Mouse (Mus musculus) heart, postnatal 0 days (tissue): ENCODE measurements around the gene Atg9b. TPM values are rescaled to one million over a fixed set of nuclear protein-coding genes. Genes with fewer than 3 reads are reported as not detected.

Source experiments
- ATAC-seq: fragments of 200-750 bp; cut with Nextera tagmentation; 2 replicates; pipeline ENCODE4 v1.8.0; 2017; ENCODE audit warnings: low read depth, moderate number of reproducible peaks, moderate library complexity; ENCODE audit not compliant: insufficient read depth
- DNase-seq: peaks from one replicate; pipeline ENCODE4 v3.0.0-alpha.2; 2016; ENCODE audit warnings: low spot score
- H3K27ac ChIP-seq: fragments of 300-500 bp; sonication (generic); 2 replicates; pipeline ENCODE4 v1.5.1; 2014; ENCODE audit warnings: low read depth, mild to moderate bottlenecking
- H3K27me3 ChIP-seq: fragments of 300-500 bp; sonication (generic); 2 replicates; pipeline ENCODE4 v1.6.1; 2014; ENCODE audit warnings: low read length, mixed read lengths; ENCODE audit not compliant: control insufficient read depth, insufficient read depth
- H3K36me3 ChIP-seq: fragments of 300-500 bp; sonication (generic); replicated peaks from 2 replicates; pipeline ENCODE4 v1.6.1; 2014; ENCODE audit warnings: low read length, mixed read lengths; ENCODE audit not compliant: control insufficient read depth, insufficient read depth
- H3K4me1 ChIP-seq: fragments of 300-500 bp; sonication (generic); 2 replicates; pipeline ENCODE4 v1.6.1; 2014; ENCODE audit warnings: antibody characterized with exemption; ENCODE audit not compliant: control insufficient read depth, insufficient read depth
- H3K4me2 ChIP-seq: fragments of 300-500 bp; sonication (generic); 2 replicates; pipeline ENCODE4 v1.6.1; 2014; ENCODE audit warnings: low read depth, mild to moderate bottlenecking, low read length, moderate library complexity
- H3K4me3 ChIP-seq: fragments of 300-500 bp; sonication (generic); 2 replicates; pipeline ENCODE4 v1.5.1; 2014; ENCODE audit warnings: low read depth, low read length
- H3K9ac ChIP-seq: fragments of 300-500 bp; sonication (generic); replicated peaks from 2 replicates; pipeline ENCODE4 v1.6.1; 2014; ENCODE audit warnings: low read depth, low read length, mixed read lengths
- H3K9me3 ChIP-seq: fragments of 300-500 bp; sonication (generic); replicated peaks from 2 replicates; pipeline ENCODE4 v1.6.1; 2016; ENCODE audit warnings: low read length; ENCODE audit not compliant: control insufficient read depth
- CTCF ChIP-seq: IDR thresholded peaks from 2 replicates; pipeline ENCODE4 v1.5.1; 2016; ENCODE audit warnings: antibody characterized with exemption, control low read depth, low read depth
- EP300 ChIP-seq: IDR thresholded peaks from 2 replicates; pipeline ENCODE4 v1.6.1; 2016; ENCODE audit warnings: antibody characterized with exemption, low read depth
- WGBS: fragments of 180-500 bp; shearing (Covaris S2); extraction: QIAGEN DNeasy Blood & Tissue Kit; methylation state at CpG from one replicate; pipeline ENCODE4 v1.1.7; 2014; 5-methylcytosine and 5-hydroxymethylcytosine counted together
- polyA plus RNA-seq: library from polyadenylated mRNA; unstranded; fragments of >200 nt; fragmentation: Nextera tagmentation; extraction: Ambion mirVana; gene quantifications from 2 replicates; pipeline ENCODE4 v1.2.1, GENCODE M21; 2015
- total RNA-seq: library from RNA; depleted of rRNA; stranded (reverse); fragments of >200 nt; gene quantifications from 2 replicates; pipeline ENCODE4 v1.2.3, GENCODE M21; 2014; ENCODE audit warnings: low replicate concordance

The Atg9b gene
- total and polyA plus RNA-seq, 2 experiments from 2014 or later = 0.15 to 0.34 TPM

DNA sequence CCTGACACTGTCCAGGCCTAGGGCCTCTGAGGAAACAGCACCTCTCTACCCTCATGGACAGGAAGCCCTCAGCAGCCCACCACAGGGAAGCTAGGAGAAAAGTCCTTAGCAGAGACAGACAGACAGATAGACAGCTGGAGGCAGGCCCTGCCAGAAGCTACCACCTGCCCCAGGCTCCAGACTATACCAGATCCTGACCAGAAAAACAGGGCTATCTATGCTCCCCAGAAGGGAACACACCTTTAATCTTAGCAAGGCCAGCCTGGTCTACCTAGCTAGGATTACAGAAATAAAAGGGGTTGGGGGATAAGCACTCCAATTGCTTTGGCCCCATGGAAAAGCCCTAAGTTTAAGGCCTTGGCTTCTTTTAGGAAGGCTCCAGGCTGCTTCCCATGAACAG is 48.6 kb downstream of the Atg9b start:
- no peak for TF ChIP-seq EP300
- TF ChIP-seq CTCF = no peak
- peak overlapping the region; percentile 10; the same call in 1 of the 2 replicates for H3K9ac ChIP-seq
- peaks cover 27% of the 10 kb centered on the region for H3K36me3 ChIP-seq
- no peak overlapping the region for H3K4me3 ChIP-seq
- no peak overlapping the region for H3K4me2 ChIP-seq
- ATAC-seq (no peak), DNase-seq (no peak)
- H3K9me3 ChIP-seq = no peaks in the 10 kb centered on the region
- H3K27ac ChIP-seq = peak overlapping the region; percentile 70
- no peaks in the 10 kb centered on the region for H3K27me3 ChIP-seq
- peaks cover 51% of the 10 kb centered on the region for H3K4me1 ChIP-seq

DNA sequence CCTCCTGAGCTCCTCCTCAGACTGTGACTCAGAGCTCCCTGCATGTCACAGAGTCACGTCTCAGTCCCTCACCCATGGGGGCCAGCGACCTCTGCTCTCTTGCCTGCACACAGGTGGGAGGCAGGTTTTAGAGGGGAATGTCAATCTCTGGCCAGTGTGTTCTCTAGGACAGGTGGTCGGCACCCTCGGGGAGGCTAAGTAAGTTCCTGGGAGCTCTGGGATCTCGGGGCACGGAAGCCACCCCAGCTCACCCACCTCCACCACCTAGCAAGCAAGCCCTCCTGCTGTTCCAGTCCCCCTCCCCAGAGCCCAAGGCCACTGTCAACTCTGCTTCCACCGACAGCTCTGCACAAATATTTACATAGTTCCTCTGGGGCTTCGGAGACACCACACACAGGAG is 49.0 kb downstream of the Atg9b start:
- Histone ChIP-seq H3K36me3 (peaks cover 27% of the 10 kb centered on the region), H3K9ac (peak overlapping the region; percentile 10; the same call in 1 of the 2 replicates), H3K4me2 (no peak overlapping the region), H3K27ac (peak overlapping the region; percentile 70), H3K27me3 (no peaks in the 10 kb centered on the region), H3K9me3 (no peaks in the 10 kb centered on the region), H3K4me3 (no peak overlapping the region), H3K4me1 (peaks cover 52% of the 10 kb centered on the region)
- TF ChIP-seq EP300 (no peak), CTCF (no peak)
- ATAC-seq = no peak
- WGBS = 40% methylated on average over 8 of the region's 8 CpGs
- no peak for DNase-seq

DNA sequence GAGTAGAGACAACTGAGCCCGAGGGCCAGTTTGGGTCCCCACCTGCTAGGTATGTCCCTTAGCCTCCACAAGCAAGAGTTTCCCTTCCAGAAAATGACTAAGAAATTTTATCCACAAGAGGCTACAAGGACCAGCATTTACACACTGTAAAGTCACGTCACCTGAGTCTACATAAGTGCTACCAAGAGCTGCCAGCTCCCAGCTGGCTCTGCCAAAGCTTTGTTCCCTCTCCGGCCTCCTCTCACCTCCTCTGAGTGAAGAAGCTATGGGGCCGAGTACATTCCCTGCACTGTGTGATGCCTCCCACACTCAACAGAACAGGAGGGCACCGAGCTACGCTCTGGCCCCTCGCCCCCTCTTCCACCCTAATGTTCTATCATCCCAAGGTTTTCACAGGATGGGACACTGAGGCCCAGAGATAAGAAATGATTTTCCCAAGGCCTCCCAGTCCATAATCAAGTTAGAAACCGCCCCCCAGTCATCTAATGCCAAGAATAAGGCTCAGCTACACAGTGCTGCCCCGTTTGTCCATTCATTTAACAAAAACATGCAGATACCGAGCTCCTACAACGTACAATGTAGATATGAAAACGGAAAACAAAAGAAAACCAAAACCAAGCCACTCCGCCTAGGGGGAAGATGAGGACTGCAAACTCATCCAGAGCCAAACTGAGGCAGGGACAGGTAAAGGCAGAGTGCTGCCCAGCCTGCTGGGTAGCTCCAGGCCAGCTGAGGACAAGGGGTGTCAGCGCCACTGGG is 49.6 kb downstream of the Atg9b start:
- 38% methylated on average over 14 of the region's 14 CpGs for WGBS
- H3K36me3 ChIP-seq = peaks cover 23% of the 10 kb centered on the region
- H3K9me3 ChIP-seq = no peaks in the 10 kb centered on the region
- no peaks in the 10 kb centered on the region for H3K27me3 ChIP-seq
- TF ChIP-seq CTCF = no peak
- no peak for TF ChIP-seq EP300
- H3K4me3 ChIP-seq = no peak overlapping the region
- DNase-seq (peak; percentile 60), ATAC-seq (no peak; the same call in 1 of the 2 replicates)
- peaks cover 57% of the 10 kb centered on the region for H3K4me1 ChIP-seq
- H3K27ac ChIP-seq = peak overlapping the region; percentile 70
- H3K4me2 ChIP-seq = no peak overlapping the region
- H3K9ac ChIP-seq = peak overlapping the region; percentile 10; the same call in 1 of the 2 replicates

DNA sequence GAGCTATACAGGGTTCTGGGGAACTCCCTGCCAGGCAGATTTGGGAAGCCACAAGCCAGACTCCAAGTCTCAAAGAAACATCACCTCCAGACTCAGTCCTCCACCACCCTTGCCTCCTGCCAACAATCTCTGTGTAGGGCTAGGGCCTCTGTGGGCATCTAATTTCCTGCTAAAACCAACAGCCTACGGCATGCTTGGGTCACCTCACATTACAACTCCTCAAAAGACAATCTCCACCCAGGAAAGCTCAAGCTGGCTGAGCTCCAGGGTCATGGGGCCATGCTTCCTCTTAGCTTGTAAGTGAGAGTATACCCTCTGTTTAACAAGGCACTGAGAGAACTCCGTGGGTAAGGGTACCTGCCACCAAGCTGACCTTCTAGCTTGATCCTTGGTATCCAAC is 54.1 kb downstream of the Atg9b start:
- DNase-seq = no peak
- Histone ChIP-seq H3K9me3 (no peaks in the 10 kb centered on the region), H3K9ac (no peak overlapping the region; the same call in 1 of the 2 replicates), H3K27me3 (no peaks in the 10 kb centered on the region), H3K4me3 (no peak overlapping the region), H3K4me1 (peaks cover 55% of the 10 kb centered on the region), H3K27ac (peak overlapping the region; percentile 82), H3K4me2 (peak overlapping the region; percentile 3; the same call in 1 of the 2 replicates), H3K36me3 (peaks cover 13% of the 10 kb centered on the region; the same call in 1 of the 2 replicates)
- TF ChIP-seq CTCF (no peak), EP300 (no peak)
- WGBS = 11% methylated on average over 2 of the region's 2 CpGs
- no peak; the same call in 1 of the 2 replicates for ATAC-seq

DNA sequence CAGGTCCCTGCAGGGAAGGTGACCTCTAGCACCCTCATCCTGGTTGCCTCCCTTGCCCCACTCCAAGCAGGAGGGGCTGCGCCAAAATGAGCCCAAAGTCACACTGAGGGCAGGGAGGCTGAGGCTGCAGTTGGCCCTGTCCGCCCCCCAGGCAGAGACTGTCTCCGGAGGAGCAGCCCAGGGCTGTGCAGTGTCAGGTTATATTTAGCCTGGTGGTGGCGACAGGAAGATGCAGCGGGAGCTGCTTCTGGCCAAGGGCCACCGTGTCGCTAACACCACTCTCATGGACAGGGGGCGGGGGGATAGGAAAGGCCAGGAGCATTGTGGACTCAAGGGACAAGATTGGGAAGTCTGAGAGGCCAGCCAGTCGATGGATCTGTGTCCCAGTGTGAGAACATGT is 54.6 kb downstream of the Atg9b start:
- H3K9me3 ChIP-seq = no peaks in the 10 kb centered on the region
- no peaks in the 10 kb centered on the region for H3K27me3 ChIP-seq
- 3% methylated on average over 9 of the region's 9 CpGs for WGBS
- TF ChIP-seq CTCF = peak; percentile 34
- peak; percentile 97 for TF ChIP-seq EP300
- H3K27ac ChIP-seq = peak overlapping the region; percentile 82
- H3K4me3 ChIP-seq = no peak overlapping the region
- H3K4me1 ChIP-seq = peaks cover 51% of the 10 kb centered on the region
- peaks cover 17% of the 10 kb centered on the region for H3K36me3 ChIP-seq
- no peak overlapping the region; the same call in 1 of the 2 replicates for H3K9ac ChIP-seq
- H3K4me2 ChIP-seq = peak overlapping the region; percentile 3; the same call in 1 of the 2 replicates
- ATAC-seq = peak; percentile 91
- DNase-seq = peak; percentile 94
